26 mouse cellular contexts compared by ENCODE assay signal in genomic region chr14:33545565-33546143, GRCm38 (mm10). TPM values are rescaled to one million over a fixed set of nuclear protein-coding genes. Genes with fewer than 3 reads are reported as not detected.
DNase-seq lines count a peak whose midpoint lies in the region; TF ChIP-seq lines count a peak whose summit lies in the region.
"Had no signal": no experiment of that assay in that cellular context is flagged by ENCODE, and none has a peak within 500 bp of the region (broad histone marks: within the 10 kb centered on the region; RNA-seq: fewer than 3 reads in every experiment).

No protein-coding gene starts in this region.

- no peak overlapping the region for H3K4me3 ChIP-seq in cortical plate, adult 2 months (ENCODE audit: insufficient read depth, low read length)
- H3K4me3 ChIP-seq in gastrocnemius, adult 2 months: no peak overlapping the region
- H3K4me3 ChIP-seq: embryonic facial prominence, embryonic 13.5 days; erythroblast, embryonic 14.5 days; intestine, embryonic 15.5 days; limb, embryonic 15.5 days; megakaryocyte, embryonic 14.5 days; midbrain, embryonic 15.5 days had no signal

- intact Hi-C loops in left cerebral cortex, postnatal 14 days (cut with DNase I): no loop called here
- intact Hi-C loops in gastrocnemius, adult 2 months (cut with DNase I): no loop called here

- H3K4me1 ChIP-seq in cortical plate, adult 2 months (ENCODE audit: control insufficient read depth, insufficient read depth, low read length): peaks cover 21% of the 10 kb centered on the region
- H3K4me1 ChIP-seq: embryonic facial prominence, embryonic 13.5 days; intestine, embryonic 15.5 days; limb, embryonic 15.5 days; megakaryocyte, embryonic 14.5 days had no signal

- no peak for TF ChIP-seq CTCF in cortical plate, adult 2 months (IDR thresholded peaks at IDR 0.05; ENCODE audit: extremely low read depth, insufficient read depth, low read length)
- no peak for TF ChIP-seq CTCF in gastrocnemius, adult 2 months (IDR thresholded peaks at IDR 0.05)

- peak; percentile 68 for DNase-seq in heart, adult 11 months
- no peak for DNase-seq in heart, postnatal 4 days
- DNase-seq in left cerebral cortex, postnatal 14 days (ENCODE audit: low spot score in 2 of 2): peak; percentile 47 to 76
- no peak for DNase-seq in left cerebral cortex, adult 11 months (ENCODE audit: low spot score)
- peak; percentile 29 to 72 for DNase-seq in frontal cortex, postnatal 36 days (ENCODE audit: low spot score in 2 of 2)
- DNase-seq in kidney, adult 9 months: no peak
- DNase-seq in gastrocnemius, adult 2 months: no peak
- DNase-seq: adrenal gland, adult 2 months; cerebellum, adult 18-20 months; gastrocnemius, postnatal 36 days; kidney, postnatal 25 days; lung, embryonic 14.5 days had no signal

- H3K27ac ChIP-seq in cortical plate, adult 2 months (ENCODE audit: insufficient read depth, low read length): peak overlapping the region; percentile 51; the same call in 1 of the 2 replicates
- H3K27ac ChIP-seq in gastrocnemius, adult 2 months: no peak overlapping the region
- H3K27ac ChIP-seq: embryonic facial prominence, embryonic 13.5 days; hindbrain, embryonic 14.5 days; intestine, embryonic 15.5 days; limb, embryonic 15.5 days; liver, embryonic 14.5 days; midbrain, embryonic 15.5 days had no signal

- TF ChIP-seq POLR2A in cortical plate, adult 2 months (IDR thresholded peaks at IDR 0.05; ENCODE audit: extremely low read depth, insufficient read depth, low read length): no peak

RNA-seq across cellular contexts. Expression of gene Ptpn20, which starts 43.4 kb away (rescaled TPM):
- under 1 TPM in 1 of 2 experiments, not detected in 1; 0.09 TPM for total RNA-seq in heart, postnatal 4 days (2021)
- under 1 TPM; 0.81 to 0.85 TPM for total RNA-seq in left cerebral cortex, postnatal 14 days (2021)
- polyA plus RNA-seq in cortical plate, adult 2 months (2012; rRNA removed): 0.17 and 0.32 TPM in 2 replicates
- not detected for total RNA-seq in gastrocnemius, adult 2 months (2021)
- total RNA-seq: adrenal gland, adult 2 months; gastrocnemius, postnatal 36 days; heart, adult 8-10 months; heart, postnatal 25 days; MEL had no signal
- polyA plus RNA-seq: adrenal gland, adult 2 months; C2C12; embryonic facial prominence, embryonic 13.5 days; kidney, embryonic 14.5 days had no signal

Comparison
In these comparisons a context has a peak if more than half of its experiments do, and no peak if none do; other contexts are left out.
1. DNase-seq: peak in heart, adult 11 months (single experiment), left cerebral cortex, postnatal 14 days (2 of 2) and frontal cortex, postnatal 36 days (2 of 2); none in heart, postnatal 4 days (single experiment), left cerebral cortex, adult 11 months (single experiment), kidney, adult 9 months (single experiment) and gastrocnemius, adult 2 months (single experiment).